Mouse (Mus musculus) gastrocnemius, adult 2 months (tissue): ENCODE data around the gene Zbtb20. TPM values are rescaled to one million over a fixed set of nuclear protein-coding genes. Genes with fewer than 3 reads are reported as not detected.

Experiments
- DNase-seq: peaks from one replicate; pipeline ENCODE4 v3.0.0; 2022
- H3K27ac ChIP-seq: fragments of 200-600 bp; 2 replicates; pipeline ENCODE4 v1.8.1; 2022; ENCODE audit warnings: mild to moderate bottlenecking
- H3K4me3 ChIP-seq: fragments of 200-600 bp; 2 replicates; pipeline ENCODE4 v1.8.1; 2022; ENCODE audit warnings: mild to moderate bottlenecking, moderate library complexity
- CTCF ChIP-seq: fragments of 200-600 bp; IDR thresholded peaks from 2 replicates; pipeline ENCODE4 v1.8.1; 2022; ENCODE audit warnings: antibody characterized with exemption, mild to moderate bottlenecking, moderate library complexity
- intact Hi-C: fragments of 180-260 bp; cut with DNase I; formaldehyde crosslinking; loops from one replicate; pipeline ENCODE4 v1.15.1; 2025
- total RNA-seq, 2 experiments: library from RNA; stranded (reverse); gene quantifications; 2 replicates each; pipeline ENCODE4 v1.2.3; 2021

Gene Zbtb20
- total RNA-seq, 2 experiments from 2014 or later: 87.2 to 104 TPM

DNA sequence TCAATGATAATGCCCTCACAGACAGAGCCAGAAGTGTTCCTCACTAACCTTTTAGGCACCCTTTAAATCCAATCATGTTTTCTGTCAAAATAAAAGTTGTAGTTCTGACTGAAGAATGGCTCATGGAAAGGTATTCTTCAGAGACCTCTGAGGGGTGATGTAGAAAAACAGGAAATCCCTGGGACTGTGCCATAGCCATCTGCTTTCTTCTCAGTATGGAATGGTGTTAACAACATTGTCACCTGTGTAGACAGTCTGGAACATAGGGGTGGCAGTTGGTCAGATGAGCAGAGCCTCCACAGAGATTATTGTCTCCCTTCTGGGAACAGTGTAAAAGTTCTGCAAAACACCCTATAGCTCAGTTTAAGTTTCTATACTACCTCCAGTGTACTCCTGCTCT is 732.4 kb downstream of the Zbtb20 start:
- no peak overlapping the region for H3K4me3 ChIP-seq
- intact Hi-C loops: no loop called here
- no peak overlapping the region for H3K27ac ChIP-seq
- no peak for TF ChIP-seq CTCF
- DNase-seq: no peak

DNA sequence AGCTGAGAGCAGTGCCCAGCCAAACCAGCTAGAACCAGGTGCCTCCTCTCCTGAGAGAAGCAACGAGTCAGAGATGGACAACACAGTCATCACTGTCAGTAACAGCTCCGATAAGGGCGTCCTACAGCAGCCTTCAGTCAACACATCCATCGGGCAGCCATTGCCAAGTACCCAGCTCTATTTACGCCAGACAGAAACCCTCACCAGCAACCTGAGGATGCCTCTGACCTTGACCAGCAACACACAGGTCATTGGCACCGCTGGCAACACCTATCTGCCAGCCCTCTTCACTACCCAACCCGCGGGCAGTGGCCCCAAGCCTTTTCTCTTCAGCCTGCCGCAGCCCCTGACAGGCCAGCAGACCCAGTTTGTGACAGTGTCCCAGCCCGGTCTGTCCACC is 734.7 kb downstream of the Zbtb20 start:
- peak; percentile 67 for DNase-seq
- intact Hi-C loops: no loop called here
- Histone ChIP-seq H3K27ac (peak overlapping the region; percentile 75), H3K4me3 (no peak overlapping the region)
- no peak for TF ChIP-seq CTCF

DNA sequence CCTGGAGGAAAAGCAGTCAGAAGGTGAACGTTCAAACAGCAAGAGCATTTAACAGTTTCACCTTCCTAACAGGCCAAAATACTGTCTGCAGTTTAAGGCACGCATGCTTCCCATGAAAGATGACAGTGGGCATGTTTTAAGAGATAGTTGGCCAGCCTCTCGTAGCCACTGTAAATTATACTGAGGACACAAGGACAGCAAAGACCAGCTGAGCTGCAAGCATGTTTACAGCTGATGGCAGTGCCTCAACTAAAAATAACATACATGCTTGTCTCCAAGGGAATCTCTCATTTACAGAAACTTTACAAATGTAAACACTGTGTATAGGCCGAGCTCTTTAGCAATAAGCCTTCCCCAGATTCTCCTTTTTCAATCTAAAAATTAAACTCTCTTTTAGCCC is 740.7 kb downstream of the Zbtb20 start:
- peak overlapping the region; percentile 79 for H3K27ac ChIP-seq

DNA sequence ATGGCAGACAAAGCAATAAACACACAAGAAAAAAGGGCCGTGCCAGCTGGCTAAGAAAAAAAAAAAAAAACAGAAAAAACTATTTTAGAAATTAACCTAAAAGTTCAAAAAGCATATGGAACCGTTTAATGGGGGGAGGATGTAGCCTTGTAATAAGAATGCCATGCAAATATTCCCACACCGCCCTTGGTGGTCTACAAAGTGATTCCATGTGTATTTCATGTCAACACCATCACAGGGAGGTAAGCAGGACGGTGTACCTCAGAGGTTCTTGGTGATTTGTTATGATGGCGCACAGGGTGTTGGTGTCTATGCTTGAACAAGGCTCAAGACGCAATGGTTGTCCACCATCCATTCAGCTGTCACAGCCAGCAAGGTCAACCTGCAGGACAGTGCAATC is 741.7 kb downstream of the Zbtb20 start:
- intact Hi-C loops: no loop called here
- Histone ChIP-seq H3K4me3 (no peak overlapping the region), H3K27ac (peak overlapping the region; percentile 79; the same call in 1 of the 2 replicates)
- no peak for DNase-seq
- TF ChIP-seq CTCF: no peak

More for the DNA sequence above, 740.7 kb downstream of the Zbtb20 start:
- no peak for DNase-seq
- no peak for TF ChIP-seq CTCF
- no peak overlapping the region for H3K4me3 ChIP-seq
- intact Hi-C loops: no loop called here

DNA sequence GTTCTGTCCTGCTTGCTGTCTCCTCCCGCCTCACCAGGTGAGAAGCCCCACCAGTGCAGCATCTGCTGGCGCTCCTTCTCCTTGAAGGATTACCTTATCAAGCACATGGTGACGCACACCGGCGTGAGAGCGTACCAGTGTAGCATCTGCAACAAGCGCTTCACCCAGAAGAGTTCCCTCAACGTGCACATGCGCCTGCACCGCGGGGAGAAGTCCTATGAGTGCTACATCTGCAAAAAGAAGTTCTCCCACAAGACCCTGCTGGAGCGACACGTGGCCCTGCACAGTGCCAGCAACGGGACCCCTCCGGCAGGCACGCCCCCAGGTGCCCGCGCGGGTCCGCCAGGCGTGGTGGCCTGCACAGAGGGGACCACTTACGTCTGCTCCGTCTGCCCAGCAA is 742.6 kb downstream of the Zbtb20 start:
- Histone ChIP-seq H3K4me3 (no peak overlapping the region), H3K27ac (no peak overlapping the region)
- TF ChIP-seq CTCF: no peak
- no peak for DNase-seq
- intact Hi-C loops: no loop called here

DNA sequence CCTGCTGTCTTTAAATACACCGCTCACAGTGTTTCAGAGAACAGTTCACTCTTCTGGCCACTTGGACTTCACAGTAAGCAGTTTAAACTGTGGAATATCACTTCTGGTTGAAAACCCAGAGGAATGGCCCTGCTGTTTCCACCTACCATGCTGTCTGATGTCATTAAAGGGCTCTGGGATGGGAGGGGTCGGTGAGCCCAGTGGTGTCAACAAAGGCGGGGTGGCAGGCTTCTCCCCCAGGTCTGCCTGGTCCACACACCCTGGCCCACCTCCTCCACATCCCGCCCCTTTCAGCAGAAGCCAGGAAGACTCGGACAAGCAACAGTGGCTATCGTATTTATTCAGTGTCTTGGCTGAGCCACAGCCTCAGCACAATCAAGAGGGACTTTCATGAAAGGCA is 743.6 kb downstream of the Zbtb20 start:
- DNase-seq: peak; percentile 34
- H3K27ac ChIP-seq: peak overlapping the region; percentile 49
- no peak overlapping the region for H3K4me3 ChIP-seq
- intact Hi-C loops: no loop called here
- TF ChIP-seq CTCF: no peak

DNA sequence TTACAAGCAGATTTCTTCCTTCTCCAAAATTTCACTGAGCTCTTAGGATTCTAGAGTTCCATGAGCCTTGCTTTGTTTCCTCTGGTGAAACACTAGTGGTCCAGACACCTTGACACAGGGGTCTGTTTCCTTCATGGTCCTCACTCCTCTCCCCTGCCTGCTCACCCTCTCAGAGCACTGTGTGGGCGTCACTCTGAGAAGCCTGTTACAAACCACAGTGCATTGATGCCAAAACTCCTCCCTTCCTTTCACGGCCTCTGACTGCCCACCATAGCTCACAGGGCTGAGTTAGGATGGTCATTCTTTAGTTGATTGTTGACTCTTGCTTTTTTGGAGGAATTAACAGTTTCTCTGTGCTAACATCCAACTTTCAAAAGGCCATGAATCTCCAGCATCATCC is 744.7 kb downstream of the Zbtb20 start:
- no peak for TF ChIP-seq CTCF

DNA sequence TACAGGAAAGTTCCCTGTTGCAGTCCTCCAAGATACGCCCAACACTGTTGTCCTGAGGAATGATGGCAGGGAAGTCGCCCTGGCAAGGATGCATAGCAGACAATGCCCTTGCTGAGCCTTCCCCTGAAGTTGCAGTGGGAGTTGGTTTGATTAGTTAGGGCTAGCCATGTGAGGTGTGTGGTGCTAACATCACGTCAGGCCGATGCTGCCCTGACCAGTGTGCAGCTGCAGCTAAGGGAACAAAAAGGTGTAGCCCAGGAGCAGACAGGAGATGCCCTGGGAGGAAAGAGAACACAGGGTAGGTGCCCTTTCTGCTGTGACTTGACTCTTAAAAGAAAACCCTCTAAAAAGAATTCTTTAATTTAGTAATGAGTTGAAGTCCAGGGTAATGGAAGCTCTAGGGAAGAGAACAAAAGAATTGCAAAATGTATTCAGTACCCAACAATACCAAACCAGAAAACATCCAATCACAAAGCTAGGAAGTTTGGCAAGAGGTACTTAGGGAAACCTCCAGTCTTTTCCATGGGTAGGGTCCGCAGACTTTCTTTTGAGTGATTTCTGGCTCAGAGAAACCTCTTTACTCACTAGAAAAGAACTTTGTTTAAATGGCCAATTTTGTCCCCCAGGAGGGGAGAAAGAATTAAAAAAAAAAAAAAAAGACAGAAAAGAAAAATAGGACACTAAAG is 747.8 kb downstream of the Zbtb20 start:
- no peak for DNase-seq
- H3K4me3 ChIP-seq: no peak overlapping the region
- peak overlapping the region; percentile 31 for H3K27ac ChIP-seq
- intact Hi-C loops: no loop called here
- no peak for TF ChIP-seq CTCF

More for the DNA sequence above, 744.7 kb downstream of the Zbtb20 start:
- intact Hi-C loops: no loop called here
- Histone ChIP-seq H3K4me3 (no peak overlapping the region), H3K27ac (peak overlapping the region; percentile 41; the same call in 1 of the 2 replicates)
- DNase-seq: no peak

DNA sequence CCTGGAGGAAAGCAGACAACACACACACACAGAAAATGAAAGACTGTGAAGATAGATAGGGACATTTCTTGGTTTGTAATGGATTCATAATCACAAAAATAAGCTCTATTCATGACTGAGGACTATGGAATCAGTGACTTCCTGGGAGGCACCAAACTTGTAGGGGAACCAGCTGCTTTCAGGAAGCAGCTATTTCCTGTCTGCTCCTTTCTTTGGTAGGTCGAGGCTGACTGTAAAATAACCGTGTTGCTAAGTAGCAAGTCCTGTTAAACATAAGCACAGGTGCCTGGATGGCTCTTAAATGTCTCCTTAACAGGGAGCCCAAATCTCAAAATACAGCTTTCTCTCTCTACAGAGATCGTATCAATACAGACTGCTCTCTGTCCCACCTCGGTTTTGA is 749.2 kb downstream of the Zbtb20 start:
- intact Hi-C loops: no loop called here
- no peak for DNase-seq
- peak overlapping the region; percentile 74 for H3K27ac ChIP-seq
- peak overlapping the region; percentile 6; the same call in 1 of the 2 replicates for H3K4me3 ChIP-seq
- no peak for TF ChIP-seq CTCF

DNA sequence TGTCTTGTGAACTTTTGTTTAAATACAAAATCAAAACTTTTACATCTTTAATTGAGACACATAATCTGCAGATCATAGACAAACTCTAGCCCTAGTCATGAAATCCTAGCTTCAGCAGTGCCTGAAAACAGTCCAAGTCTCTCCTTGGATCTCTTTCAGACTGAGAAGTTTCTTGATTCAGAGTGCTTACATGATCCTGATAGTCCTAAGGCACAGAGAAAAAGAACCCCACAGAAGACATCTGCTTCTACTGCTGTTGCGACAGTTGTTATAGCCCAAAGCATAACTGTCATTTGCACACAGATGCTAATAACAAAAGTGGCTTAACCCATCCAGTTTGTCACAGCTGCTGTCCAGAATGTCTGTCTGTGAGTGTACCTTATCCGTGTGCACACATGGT is 749.6 kb downstream of the Zbtb20 start:
- peak overlapping the region; percentile 74 for H3K27ac ChIP-seq
- intact Hi-C loops: no loop called here
- no peak for TF ChIP-seq CTCF
- DNase-seq: no peak
- H3K4me3 ChIP-seq: no peak overlapping the region

DNA sequence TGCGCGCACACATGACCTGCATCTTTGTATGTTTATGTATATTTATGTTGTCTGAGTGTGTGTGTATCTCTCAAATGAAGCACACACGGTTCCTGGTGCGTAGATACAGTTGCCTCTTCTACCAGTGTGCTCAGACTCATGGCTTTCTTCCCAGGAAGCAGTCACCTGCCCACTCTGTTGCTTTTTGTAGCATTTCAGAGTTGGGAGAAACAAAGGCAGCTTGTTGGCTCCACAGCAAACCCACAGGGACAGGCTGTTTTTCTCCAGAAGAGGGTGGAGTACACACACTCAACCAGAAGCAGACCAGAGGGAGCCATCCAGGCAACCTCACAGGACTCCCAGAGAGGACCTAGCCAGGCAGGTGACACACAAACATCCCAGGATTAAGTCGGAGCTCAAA is 750.3 kb downstream of the Zbtb20 start:
- intact Hi-C loops: no loop called here
- Histone ChIP-seq H3K4me3 (no peak overlapping the region), H3K27ac (peak overlapping the region; percentile 74)
- DNase-seq: peak; percentile 21
- no peak for TF ChIP-seq CTCF

DNA sequence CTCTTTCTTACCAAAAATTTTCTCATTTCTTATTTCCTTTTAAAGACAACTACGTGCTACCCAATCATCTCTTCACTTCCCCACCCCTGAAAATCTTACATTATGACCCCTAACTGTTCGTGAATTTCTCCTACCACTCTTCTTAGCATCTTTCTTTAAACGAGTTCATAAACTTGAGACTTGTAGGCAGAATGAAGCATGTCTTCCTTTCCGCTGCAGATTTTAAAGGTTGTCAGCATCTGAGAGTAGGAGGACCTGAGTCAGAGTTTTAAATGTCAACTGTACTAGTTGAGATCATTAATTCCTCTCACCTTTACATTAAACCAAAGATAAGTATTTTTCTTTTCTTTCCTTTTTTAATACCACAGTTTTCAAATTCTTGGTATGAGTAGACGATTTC is 753.0 kb downstream of the Zbtb20 start:
- intact Hi-C loops: no loop called here

DNA sequence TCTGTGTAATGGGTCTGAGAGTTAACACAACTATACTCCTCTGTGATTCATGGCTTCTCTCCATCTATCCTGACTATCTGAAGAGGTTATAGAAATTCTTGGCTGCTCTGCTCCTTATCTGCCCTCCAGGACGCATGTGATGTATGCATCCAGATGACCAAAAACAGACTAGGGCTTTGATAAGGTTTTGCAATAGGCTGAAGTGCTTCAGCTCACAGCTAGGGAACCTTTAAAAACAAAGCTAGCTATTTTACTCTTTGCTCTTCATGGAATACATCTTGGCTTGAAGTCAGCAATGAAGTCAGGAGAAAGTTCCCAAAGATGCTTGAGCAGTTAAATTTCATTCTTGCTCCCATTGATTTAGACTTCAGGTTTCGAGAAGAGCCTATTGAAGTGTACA is 756.1 kb downstream of the Zbtb20 start:
- no peak for DNase-seq
- intact Hi-C loops: no loop called here
- TF ChIP-seq CTCF: no peak
- H3K27ac ChIP-seq: no peak overlapping the region
- H3K4me3 ChIP-seq: no peak overlapping the region

More for the DNA sequence above, 753.0 kb downstream of the Zbtb20 start:
- no peak for TF ChIP-seq CTCF
- H3K27ac ChIP-seq: no peak overlapping the region
- DNase-seq: no peak
- H3K4me3 ChIP-seq: no peak overlapping the region

DNA sequence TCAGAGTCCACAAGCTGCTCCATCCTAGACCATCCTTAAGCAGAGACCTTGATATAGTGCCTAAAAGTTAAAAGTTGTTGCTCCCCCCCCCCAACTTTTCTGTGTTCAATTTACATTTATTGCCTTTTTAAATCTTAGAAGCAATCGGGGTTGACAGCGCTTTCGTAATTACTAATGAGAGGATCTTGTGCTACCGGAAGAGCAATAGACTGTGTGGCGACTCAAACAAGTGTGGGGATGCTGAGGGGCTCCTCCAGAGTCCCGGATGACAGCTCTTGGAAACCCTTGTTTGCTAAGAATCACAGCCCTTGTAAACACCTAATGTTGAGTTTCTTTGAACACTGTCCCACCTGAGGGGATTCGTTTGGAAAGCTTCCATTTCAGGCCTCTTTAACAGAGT is 758.4 kb downstream of the Zbtb20 start:
- DNase-seq: no peak
- Histone ChIP-seq H3K27ac (no peak overlapping the region), H3K4me3 (no peak overlapping the region)
- no peak for TF ChIP-seq CTCF
- intact Hi-C loops: no loop called here
